In genomic region chr10:4484986-4485385, GRCm38 (mm10) we compare ENCODE assay signal across 18 mouse cellular contexts. TPM values are rescaled to one million over a fixed set of nuclear protein-coding genes. Genes with fewer than 3 reads are reported as not detected.
"Had no signal": no experiment of that assay in that cellular context is flagged by ENCODE, and none has a peak within 500 bp of the region (broad histone marks: within the 10 kb centered on the region; RNA-seq: fewer than 3 reads in every experiment).

No protein-coding gene starts in this region.

- H3K27me3 ChIP-seq: midbrain, embryonic 13.5 days; midbrain, embryonic 15.5 days; neural tube, embryonic 13.5 days; neural tube, embryonic 15.5 days had no signal

- H3K27ac ChIP-seq: liver, embryonic 14.5 days; midbrain, embryonic 13.5 days; midbrain, embryonic 15.5 days; neural tube, embryonic 13.5 days; neural tube, embryonic 15.5 days had no signal

- DNase-seq: lung, adult 18-20 months; lung, embryonic 14.5 days; lung, postnatal 10 days; lung, postnatal 4 days; right cerebral cortex, postnatal 14 days; thymus, adult 18-20 months; thymus, postnatal 14 days; thymus, postnatal 36 days had no signal

- H3K36me3 ChIP-seq: midbrain, embryonic 13.5 days; midbrain, embryonic 15.5 days; neural tube, embryonic 13.5 days; neural tube, embryonic 15.5 days had no signal

- H3K4me1 ChIP-seq: midbrain, embryonic 13.5 days; midbrain, embryonic 15.5 days; neural tube, embryonic 13.5 days; neural tube, embryonic 15.5 days had no signal

- ATAC-seq: midbrain, embryonic 13.5 days; midbrain, embryonic 15.5 days had no signal

- H3K4me3 ChIP-seq: megakaryocyte, embryonic 14.5 days; midbrain, embryonic 13.5 days; midbrain, embryonic 15.5 days; neural tube, embryonic 13.5 days; neural tube, embryonic 15.5 days had no signal

RNA-seq across cellular contexts. Expression of gene Ccdc170, which starts 2.7 kb away (rescaled TPM):
- polyA plus RNA-seq: liver, embryonic 14.5 days; liver, embryonic 16.5 days; neural tube, embryonic 11.5 days; neural tube, embryonic 13.5 days; spleen, adult 2 months; stomach, embryonic 14.5 days had no signal
